Mouse (Mus musculus) adrenal gland, postnatal 4 days (tissue): Measurements from ENCODE around the gene Slfn14. TPM values are rescaled to one million over a fixed set of nuclear protein-coding genes. Genes with fewer than 3 reads are reported as not detected.
"Not testable (repeated sequence)": the region's sequence is repeated elsewhere in the genome, so short reads cannot be mapped to it uniquely, and the experiment has no call there.

Source experiments
- DNase-seq, 2 experiments: peaks; one replicate each; pipeline ENCODE4 v3.0.0; 2021 to 2022; ENCODE audit warnings: low spot score in 2 of 2, mixed read lengths in 2 of 2
- total RNA-seq, 2 experiments: library from RNA; stranded (reverse); gene quantifications; 2 replicates each; pipeline ENCODE4 v1.2.3; 2021

Slfn14 gene
- total RNA-seq, 2 experiments from 2014 or later: 1.9 to 3.7 TPM

GRCm38 (mm10) chr11:83285627-83286026 is 899 bp downstream of the Slfn14 start:
- no peak for DNase-seq

GRCm38 (mm10) chr11:83282084-83282483 is 4.4 kb downstream of the Slfn14 start:
- DNase-seq: no peak

- no peak for DNase-seq
Observed at GRCm38 (mm10) chr11:83279691-83280090, 6.8 kb downstream of the Slfn14 start.

- no peak for DNase-seq
Observed at GRCm38 (mm10) chr11:83279024-83279423, 7.5 kb downstream of the Slfn14 start.

GRCm38 (mm10) chr11:83276251-83276650 is 10.3 kb downstream of the Slfn14 start:
- DNase-seq: no peak

GRCm38 (mm10) chr11:83271951-83272843 is 14.3 kb downstream of the Slfn14 start:
- no peak for DNase-seq

GRCm38 (mm10) chr11:83271151-83271950 is 15.2 kb downstream of the Slfn14 start:
- peak; percentile 37 to 58 for DNase-seq

GRCm38 (mm10) chr11:83270842-83271150 is 15.7 kb downstream of the Slfn14 start:
- DNase-seq: no peak

- no peak for DNase-seq
Observed at GRCm38 (mm10) chr11:83263146-83263545, 23.4 kb downstream of the Slfn14 start.

GRCm38 (mm10) chr11:83262673-83263072 is 23.9 kb downstream of the Slfn14 start:
- DNase-seq: no peak

- peak in 1 of 2 experiments; percentile 50 for DNase-seq
Observed at GRCm38 (mm10) chr11:83257211-83257610, 29.3 kb downstream of the Slfn14 start.

GRCm38 (mm10) chr11:83239811-83240210 is 46.7 kb downstream of the Slfn14 start:
- no peak for DNase-seq

GRCm38 (mm10) chr11:83238389-83238788 is 48.1 kb downstream of the Slfn14 start:
- DNase-seq: no peak

GRCm38 (mm10) chr11:83237390-83237789 is 49.1 kb downstream of the Slfn14 start:
- not testable (repeated sequence) for DNase-seq

GRCm38 (mm10) chr11:83233621-83234020 is 52.9 kb downstream of the Slfn14 start:
- DNase-seq: not testable (repeated sequence)

GRCm38 (mm10) chr11:83230966-83231365 is 55.6 kb downstream of the Slfn14 start:
- DNase-seq: no peak

- DNase-seq: no peak
Observed at GRCm38 (mm10) chr11:83227926-83228723, 58.4 kb downstream of the Slfn14 start.

GRCm38 (mm10) chr11:83225371-83225960 is 61.1 kb downstream of the Slfn14 start:
- no peak for DNase-seq
